Mouse (Mus musculus): ENCODE measurements around the gene Xpo6. TPM values are rescaled to one million over a fixed set of nuclear protein-coding genes. Genes with fewer than 3 reads are reported as not detected.

The Xpo6 gene
- polyA plus RNA-seq, 1 experiment from 2014 or later = 67.5 TPM

- 70% methylated on average over 3 of the region's 3 CpGs for WGBS
- ATAC-seq (ENCODE audit: insufficient read depth) (no peak), DNase-seq (no peak)
- H3K9me3 ChIP-seq (ENCODE audit: low read depth, low read length) = no peaks in the 10 kb centered on the region
- H3K4me3 ChIP-seq (ENCODE audit: low read depth, low read length) = no peak overlapping the region
- no peaks in the 10 kb centered on the region for H3K4me1 ChIP-seq (ENCODE audit: insufficient read depth)
- H3K36me3 ChIP-seq (ENCODE audit: insufficient read depth) = no peaks in the 10 kb centered on the region
- no peak overlapping the region for H3K4me2 ChIP-seq
- H3K9ac ChIP-seq = no peak overlapping the region
- no peaks in the 10 kb centered on the region for H3K27me3 ChIP-seq (ENCODE audit: insufficient read depth, low read length)
- no peak for TF ChIP-seq CTCF (IDR thresholded peaks at IDR 0.05; ENCODE audit: low read depth)
- no peak overlapping the region for H3K27ac ChIP-seq (ENCODE audit: low read depth)
Measured at GRCm38 (mm10) chr7:126222753-126223152, 22.5 kb upstream of the Xpo6 start.

DNA sequence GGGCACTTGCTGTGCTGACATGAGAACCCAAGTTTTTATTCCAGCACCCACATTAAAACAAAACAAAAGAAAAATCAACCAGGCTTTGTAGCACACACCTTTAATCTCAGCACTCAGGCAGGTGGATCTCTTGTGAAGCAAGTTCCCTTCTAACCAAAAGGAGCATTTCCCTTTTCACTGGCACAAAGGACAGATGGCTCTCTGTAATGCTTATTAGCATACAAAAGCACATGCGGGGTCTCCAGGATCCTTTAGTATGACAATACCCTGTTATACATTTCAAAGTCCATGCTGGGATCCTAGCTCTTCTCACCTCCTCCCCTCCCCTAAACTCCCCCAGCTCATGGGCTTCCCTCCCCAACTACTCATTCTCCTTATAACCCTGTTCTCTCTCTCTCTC, 20.3 kb upstream of the Xpo6 start:
- Histone ChIP-seq H3K4me3 (ENCODE audit: low read depth, low read length) (no peak overlapping the region), H3K9ac (no peak overlapping the region), H3K4me2 (no peak overlapping the region), H3K4me1 (ENCODE audit: insufficient read depth) (no peaks in the 10 kb centered on the region), H3K27ac (ENCODE audit: low read depth) (no peak overlapping the region), H3K9me3 (ENCODE audit: low read depth, low read length) (no peaks in the 10 kb centered on the region), H3K36me3 (ENCODE audit: insufficient read depth) (no peaks in the 10 kb centered on the region), H3K27me3 (ENCODE audit: insufficient read depth, low read length) (no peaks in the 10 kb centered on the region)
- no peak for ATAC-seq (ENCODE audit: insufficient read depth)
- WGBS = 43% methylated on average over 1 of the region's 1 CpGs
- no peak for DNase-seq
- no peak for TF ChIP-seq CTCF (IDR thresholded peaks at IDR 0.05; ENCODE audit: low read depth)

- H3K4me1 ChIP-seq (ENCODE audit: insufficient read depth) = no peaks in the 10 kb centered on the region
- 69% methylated on average over 1 of the region's 1 CpGs for WGBS
- H3K27ac ChIP-seq (ENCODE audit: low read depth) = no peak overlapping the region
- no peak for TF ChIP-seq CTCF (IDR thresholded peaks at IDR 0.05; ENCODE audit: low read depth)
- DNase-seq (no peak), ATAC-seq (ENCODE audit: insufficient read depth) (no peak)
- H3K9ac ChIP-seq = no peak overlapping the region
- no peaks in the 10 kb centered on the region for H3K9me3 ChIP-seq (ENCODE audit: low read depth, low read length)
- H3K4me2 ChIP-seq = no peak overlapping the region
- H3K36me3 ChIP-seq (ENCODE audit: insufficient read depth) = no peaks in the 10 kb centered on the region
- H3K27me3 ChIP-seq (ENCODE audit: insufficient read depth, low read length) = no peaks in the 10 kb centered on the region
- H3K4me3 ChIP-seq (ENCODE audit: low read depth, low read length) = no peak overlapping the region
Measured at GRCm38 (mm10) chr7:126218311-126218710, 18.0 kb upstream of the Xpo6 start.

- no peak for ATAC-seq (ENCODE audit: insufficient read depth)
- Histone ChIP-seq H3K4me2 (no peak overlapping the region), H3K9ac (no peak overlapping the region), H3K4me3 (ENCODE audit: low read depth, low read length) (no peak overlapping the region), H3K27ac (ENCODE audit: low read depth) (no peak overlapping the region), H3K9me3 (ENCODE audit: low read depth, low read length) (no peaks in the 10 kb centered on the region), H3K36me3 (ENCODE audit: insufficient read depth) (no peaks in the 10 kb centered on the region), H3K4me1 (ENCODE audit: insufficient read depth) (no peaks in the 10 kb centered on the region), H3K27me3 (ENCODE audit: insufficient read depth, low read length) (no peaks in the 10 kb centered on the region)
- TF ChIP-seq CTCF (IDR thresholded peaks at IDR 0.05; ENCODE audit: low read depth) = no peak
- WGBS = 50% methylated on average over 1 of the region's 1 CpGs
- DNase-seq = no peak
Measured at GRCm38 (mm10) chr7:126216867-126217266, 16.6 kb upstream of the Xpo6 start.

DNA sequence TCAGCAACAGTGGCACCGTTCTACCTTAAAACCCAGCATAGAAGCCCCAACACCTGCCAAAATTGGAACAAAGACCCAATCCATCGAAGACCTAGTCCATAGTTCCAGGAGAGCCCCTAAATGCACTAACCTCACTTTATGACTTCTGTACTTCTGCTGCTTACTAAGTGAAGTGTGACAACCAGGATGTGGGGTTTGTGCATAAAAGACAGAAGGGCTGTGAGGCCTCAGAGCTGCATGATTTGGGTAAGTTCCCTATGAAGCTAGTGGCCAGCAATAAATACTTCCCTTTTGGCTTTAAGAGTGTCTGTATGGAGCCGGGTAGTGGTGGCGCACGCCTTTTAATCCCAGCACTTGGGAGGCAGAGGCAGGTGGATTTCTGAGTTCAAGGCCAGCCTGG, 10.6 kb upstream of the Xpo6 start:
- no peak for DNase-seq
- ATAC-seq (ENCODE audit: insufficient read depth) = no peak
- Histone ChIP-seq H3K9ac (no peak overlapping the region), H3K4me2 (no peak overlapping the region), H3K27me3 (ENCODE audit: insufficient read depth, low read length) (no peaks in the 10 kb centered on the region), H3K4me1 (ENCODE audit: insufficient read depth) (no peaks in the 10 kb centered on the region), H3K36me3 (ENCODE audit: insufficient read depth) (no peaks in the 10 kb centered on the region), H3K27ac (ENCODE audit: low read depth) (no peak overlapping the region), H3K9me3 (ENCODE audit: low read depth, low read length) (no peaks in the 10 kb centered on the region), H3K4me3 (ENCODE audit: low read depth, low read length) (no peak overlapping the region)
- 76% methylated on average over 5 of the region's 5 CpGs for WGBS
- no peak for TF ChIP-seq CTCF (IDR thresholded peaks at IDR 0.05; ENCODE audit: low read depth)

- H3K36me3 ChIP-seq (ENCODE audit: insufficient read depth) = no peaks in the 10 kb centered on the region
- ATAC-seq (ENCODE audit: insufficient read depth) (no peak), DNase-seq (no peak)
- peak overlapping the region; percentile 77 for H3K4me2 ChIP-seq
- no peaks in the 10 kb centered on the region for H3K9me3 ChIP-seq (ENCODE audit: low read depth, low read length)
- H3K27me3 ChIP-seq (ENCODE audit: insufficient read depth, low read length) = no peaks in the 10 kb centered on the region
- 0 out of 2 replicates have a peak overlapping the region, but pooled peaks have one; percentile 18 for H3K27ac ChIP-seq (ENCODE audit: low read depth)
- peaks cover 7% of the 10 kb centered on the region; the same call in 1 of the 2 replicates for H3K4me1 ChIP-seq (ENCODE audit: insufficient read depth)
- TF ChIP-seq CTCF (IDR thresholded peaks at IDR 0.05; ENCODE audit: low read depth) = no peak
- WGBS = 94% methylated on average over 4 of the region's 4 CpGs
- H3K4me3 ChIP-seq (ENCODE audit: low read depth, low read length) = peak overlapping the region; percentile 96
- 0 out of 2 replicates have a peak overlapping the region, but pooled peaks have one; percentile 21 for H3K9ac ChIP-seq
Measured at GRCm38 (mm10) chr7:126200997-126201345, 670 bp upstream of the Xpo6 start.

- no peaks in the 10 kb centered on the region for H3K9me3 ChIP-seq (ENCODE audit: low read depth, low read length)
- DNase-seq (peak; percentile 63), ATAC-seq (ENCODE audit: insufficient read depth) (peak; percentile 79)
- under 1% methylated on average over 27 of the region's 27 CpGs for WGBS
- peak overlapping the region; percentile 88 for H3K27ac ChIP-seq (ENCODE audit: low read depth)
- no peaks in the 10 kb centered on the region for H3K36me3 ChIP-seq (ENCODE audit: insufficient read depth)
- H3K4me1 ChIP-seq (ENCODE audit: insufficient read depth) = peaks cover 7% of the 10 kb centered on the region; the same call in 1 of the 2 replicates
- peak overlapping the region; percentile 77 for H3K4me2 ChIP-seq
- TF ChIP-seq CTCF (IDR thresholded peaks at IDR 0.05; ENCODE audit: low read depth) = no peak
- H3K4me3 ChIP-seq (ENCODE audit: low read depth, low read length) = peak overlapping the region; percentile 96
- no peaks in the 10 kb centered on the region for H3K27me3 ChIP-seq (ENCODE audit: insufficient read depth, low read length)
- peak overlapping the region; percentile 96 for H3K9ac ChIP-seq
Measured at GRCm38 (mm10) chr7:126199691-126200102, 604 bp downstream of the Xpo6 start.

DNA sequence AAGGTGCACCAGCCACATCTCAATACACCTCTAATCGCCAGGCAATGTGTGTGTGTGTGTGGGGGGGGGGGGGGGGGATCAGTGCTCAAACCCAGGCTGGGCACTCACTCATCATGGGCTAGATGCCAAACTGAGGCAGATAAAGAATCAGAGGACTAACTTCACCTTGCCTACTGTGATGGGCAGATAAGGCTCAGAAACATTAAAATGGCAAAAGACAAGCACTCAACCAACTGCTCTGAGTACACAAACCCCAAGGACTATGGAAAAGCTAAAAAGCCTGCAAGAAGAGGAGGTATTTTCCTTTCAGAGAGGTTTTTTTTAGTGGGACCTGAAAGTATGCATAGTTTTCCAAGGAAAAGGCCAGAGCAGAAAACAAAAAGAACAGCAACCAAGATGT, 1.4 kb downstream of the Xpo6 start:
- Histone ChIP-seq H3K27ac (ENCODE audit: low read depth) (0 out of 2 replicates have a peak overlapping the region, but pooled peaks have one; percentile 88), H3K36me3 (ENCODE audit: insufficient read depth) (no peaks in the 10 kb centered on the region), H3K4me1 (ENCODE audit: insufficient read depth) (peaks cover 7% of the 10 kb centered on the region; the same call in 1 of the 2 replicates)

More for the DNA sequence above, 1.4 kb downstream of the Xpo6 start:
- Histone ChIP-seq H3K27me3 (ENCODE audit: insufficient read depth, low read length) (no peaks in the 10 kb centered on the region), H3K9ac (peak overlapping the region; percentile 96), H3K9me3 (ENCODE audit: low read depth, low read length) (no peaks in the 10 kb centered on the region), H3K4me3 (ENCODE audit: low read depth, low read length) (peak overlapping the region; percentile 96), H3K4me2 (peak overlapping the region; percentile 77)
- DNase-seq (no peak), ATAC-seq (ENCODE audit: insufficient read depth) (no peak)
- 8% methylated on average over 1 of the region's 1 CpGs for WGBS
- TF ChIP-seq CTCF (IDR thresholded peaks at IDR 0.05; ENCODE audit: low read depth) = no peak

Data from lung, embryonic 14.5 days (tissue).